Mouse (Mus musculus): ENCODE measurements around the gene Lrp5. TPM values are rescaled to one million over a fixed set of nuclear protein-coding genes. Genes with fewer than 3 reads are reported as not detected.

The Lrp5 gene
- polyA plus RNA-seq, 1 experiment from 2014 or later: 3.2 TPM

DNA sequence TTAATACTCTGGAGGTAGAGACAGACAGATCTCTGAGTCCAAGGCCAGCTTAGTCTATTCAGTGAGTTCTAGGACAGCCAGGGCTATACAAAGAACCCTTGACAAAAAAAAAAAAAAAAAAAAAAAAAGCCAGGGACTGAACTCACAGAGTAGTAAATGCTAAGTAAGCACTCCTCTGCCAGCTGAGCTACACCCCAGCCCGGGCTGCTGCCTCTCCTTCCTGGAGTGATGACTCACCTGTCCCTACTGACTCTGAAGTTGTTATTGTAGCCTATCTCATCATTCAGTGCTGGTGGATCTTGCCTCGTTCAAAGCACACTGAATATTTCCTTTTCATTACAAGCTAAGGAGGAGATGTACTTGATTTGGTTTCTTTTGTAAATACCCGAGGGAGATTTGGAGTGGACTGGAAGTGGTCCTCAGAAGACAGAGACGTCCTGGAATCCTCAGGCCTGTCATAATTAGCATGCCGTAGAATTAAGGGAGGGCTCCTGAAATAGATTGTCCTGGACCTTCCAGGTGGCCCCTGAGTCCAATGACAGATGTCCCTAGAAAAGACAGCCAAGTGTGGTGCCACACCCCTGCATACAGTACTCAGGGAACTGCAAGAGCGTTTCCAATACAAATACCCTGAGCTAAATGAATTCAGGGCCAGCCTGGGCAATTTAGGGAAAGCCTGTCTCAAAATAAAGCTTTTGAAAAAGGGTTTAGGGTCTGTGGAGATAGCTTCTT lies 6.2 kb upstream of the Lrp5 start:
- H3K4me3 ChIP-seq: no peak overlapping the region
- no peak overlapping the region for H3K9ac ChIP-seq (replicated peaks)
- WGBS: 71% methylated on average over 6 of the region's 6 CpGs
- no peaks in the 10 kb centered on the region for H3K36me3 ChIP-seq
- peaks cover 6% of the 10 kb centered on the region; the same call in 1 of the 2 replicates for H3K27me3 ChIP-seq
- no peak overlapping the region for H3K27ac ChIP-seq (replicated peaks)
- 0 out of 2 replicates have a peak, but pooled peaks cover 2% of the 10 kb centered on the region for H3K4me1 ChIP-seq
- no peak for ATAC-seq (ENCODE audit: low FRiP score, low read depth)
- no peak overlapping the region for H3K4me2 ChIP-seq (replicated peaks)
- H3K9me3 ChIP-seq: no peaks in the 10 kb centered on the region

DNA sequence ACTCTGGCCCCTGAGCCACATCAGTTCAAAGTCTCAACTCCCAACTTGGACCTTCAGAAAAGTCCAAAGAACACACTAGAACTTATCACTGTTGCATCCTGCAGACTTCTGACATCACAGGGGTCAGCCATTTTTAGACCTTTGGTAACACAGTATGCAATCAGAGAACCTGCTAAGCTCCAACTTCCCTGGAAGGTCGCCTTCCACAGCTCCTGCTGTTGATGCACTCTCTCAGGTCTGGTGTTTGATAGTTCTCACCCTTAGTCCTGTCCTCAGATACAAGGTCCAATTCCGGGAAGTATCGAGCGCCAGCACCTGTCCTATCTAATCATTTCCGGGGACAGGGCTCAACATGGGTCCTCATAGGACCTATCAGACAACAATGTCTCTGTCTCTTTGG lies 5.0 kb upstream of the Lrp5 start:
- Histone ChIP-seq H3K27ac (replicated peaks) (no peak overlapping the region), H3K4me1 (peaks cover 8% of the 10 kb centered on the region; the same call in 1 of the 2 replicates), H3K9ac (replicated peaks) (no peak overlapping the region), H3K4me2 (replicated peaks) (no peak overlapping the region), H3K36me3 (no peaks in the 10 kb centered on the region), H3K27me3 (peaks cover 17% of the 10 kb centered on the region), H3K4me3 (no peak overlapping the region), H3K9me3 (no peaks in the 10 kb centered on the region)
- WGBS: 92% methylated on average over 5 of the region's 5 CpGs
- no peak for ATAC-seq (ENCODE audit: low FRiP score, low read depth)

DNA sequence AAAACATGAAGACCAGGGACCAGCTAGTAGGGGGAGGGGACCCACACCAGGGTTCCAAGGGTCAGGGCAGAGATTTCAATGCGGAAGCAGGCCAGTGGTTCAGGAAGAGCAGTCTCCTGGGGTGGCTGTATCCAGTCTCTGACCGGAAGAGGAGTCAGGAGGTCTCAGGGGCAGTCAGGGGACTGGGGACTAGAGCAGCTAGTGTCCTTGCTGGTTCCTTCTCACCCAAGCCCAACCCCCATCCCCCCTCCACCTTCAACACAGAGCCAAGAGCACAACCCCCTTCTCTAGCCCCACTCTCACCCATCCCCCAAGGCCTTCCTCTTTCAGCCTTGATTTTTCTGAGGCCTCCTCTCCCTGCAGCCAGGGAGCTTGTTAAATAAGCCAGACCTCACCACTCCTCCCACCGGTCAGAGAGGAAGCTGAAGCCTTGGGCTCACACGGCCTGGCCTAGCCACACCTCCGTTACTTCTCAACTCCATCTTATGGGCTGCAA lies 1.4 kb upstream of the Lrp5 start:
- Histone ChIP-seq H3K36me3 (no peaks in the 10 kb centered on the region), H3K27ac (replicated peaks) (no peak overlapping the region), H3K9ac (replicated peaks) (no peak overlapping the region), H3K27me3 (peaks cover 23% of the 10 kb centered on the region), H3K4me3 (no peak overlapping the region), H3K9me3 (no peaks in the 10 kb centered on the region), H3K4me2 (replicated peaks) (no peak overlapping the region), H3K4me1 (peaks cover 31% of the 10 kb centered on the region)
- WGBS: 18% methylated on average over 5 of the region's 5 CpGs
- no peak for ATAC-seq (ENCODE audit: low FRiP score, low read depth)

DNA sequence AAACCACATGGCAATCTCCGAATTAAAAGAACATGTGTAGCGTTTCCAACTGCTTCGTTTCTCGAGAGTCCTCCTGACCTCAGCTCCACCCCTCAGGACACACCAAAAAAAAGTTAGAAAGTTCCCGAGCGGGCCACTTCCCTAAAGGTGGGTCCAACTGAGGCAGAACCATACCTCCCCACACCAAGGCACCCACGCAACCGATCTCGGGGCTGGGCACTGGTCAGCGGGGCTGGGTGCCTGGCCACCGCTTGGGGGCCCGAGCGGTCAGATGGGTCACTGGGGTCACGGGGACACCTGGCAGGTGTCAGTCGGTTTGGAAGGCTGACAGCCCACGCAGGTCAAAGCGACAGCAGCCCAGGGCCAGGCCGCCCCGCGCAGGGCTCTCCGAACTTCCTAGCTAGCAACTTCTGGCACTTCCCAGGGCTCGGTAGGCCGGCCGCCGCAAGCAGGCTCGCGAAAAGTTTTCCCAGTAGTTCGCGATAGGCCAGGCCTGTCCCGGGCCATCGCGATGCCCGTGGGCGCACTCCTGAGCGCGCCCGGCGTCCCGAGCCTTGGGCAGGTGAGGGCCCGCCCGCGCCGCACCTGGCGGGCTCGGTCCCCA lies 651 bp downstream of the Lrp5 start:
- H3K36me3 ChIP-seq: no peaks in the 10 kb centered on the region
- no peaks in the 10 kb centered on the region for H3K9me3 ChIP-seq
- H3K27ac ChIP-seq (replicated peaks): no peak overlapping the region; the same call in 1 of the 2 replicates
- H3K27me3 ChIP-seq: peaks cover 23% of the 10 kb centered on the region
- H3K9ac ChIP-seq (replicated peaks): peak overlapping the region; percentile 82
- peak; percentile 52 for ATAC-seq (ENCODE audit: low FRiP score, low read depth)
- H3K4me1 ChIP-seq: peaks cover 38% of the 10 kb centered on the region
- peak overlapping the region; percentile 79 for H3K4me3 ChIP-seq
- WGBS: under 1% methylated on average over 45 of the region's 45 CpGs
- H3K4me2 ChIP-seq (replicated peaks): peak overlapping the region; percentile 93

DNA sequence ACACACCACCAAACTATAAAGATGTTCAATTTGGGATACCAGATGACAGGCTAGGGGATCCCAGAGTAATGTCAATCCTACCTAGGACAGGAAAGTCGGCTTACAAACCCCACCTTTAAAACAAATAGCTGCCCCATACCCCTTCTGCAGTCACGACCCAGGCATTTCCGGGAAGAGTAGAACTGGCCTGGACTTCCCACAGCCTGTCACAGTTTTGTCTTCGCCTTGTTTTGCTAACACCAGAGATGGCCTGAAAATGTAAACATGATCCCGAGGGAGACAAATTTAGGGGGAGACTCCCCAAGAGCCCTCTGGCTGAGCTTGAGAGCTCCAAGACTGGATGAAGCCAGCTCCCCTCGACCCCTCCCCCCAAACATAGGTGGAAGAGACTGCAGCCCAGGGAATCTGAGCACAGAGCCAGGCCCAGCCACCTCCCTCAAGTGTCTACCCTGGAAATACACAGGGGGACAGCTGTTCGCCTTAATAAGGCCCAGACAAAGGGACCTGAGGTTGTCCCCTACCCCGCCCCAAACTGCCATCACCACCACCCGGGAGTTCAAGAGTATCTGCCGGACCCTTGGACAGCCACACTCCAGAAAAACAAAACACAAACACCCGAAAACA lies 1.3 kb downstream of the Lrp5 start:
- H3K9me3 ChIP-seq: no peaks in the 10 kb centered on the region
- H3K4me1 ChIP-seq: peaks cover 38% of the 10 kb centered on the region
- peak overlapping the region; percentile 93 for H3K4me2 ChIP-seq (replicated peaks)
- WGBS: 13% methylated on average over 11 of the region's 11 CpGs
- no peaks in the 10 kb centered on the region for H3K36me3 ChIP-seq
- ATAC-seq (ENCODE audit: low FRiP score, low read depth): no peak
- peaks cover 23% of the 10 kb centered on the region for H3K27me3 ChIP-seq
- H3K9ac ChIP-seq (replicated peaks): peak overlapping the region; percentile 82
- no peak overlapping the region for H3K27ac ChIP-seq (replicated peaks)
- H3K4me3 ChIP-seq: peak overlapping the region; percentile 79

DNA sequence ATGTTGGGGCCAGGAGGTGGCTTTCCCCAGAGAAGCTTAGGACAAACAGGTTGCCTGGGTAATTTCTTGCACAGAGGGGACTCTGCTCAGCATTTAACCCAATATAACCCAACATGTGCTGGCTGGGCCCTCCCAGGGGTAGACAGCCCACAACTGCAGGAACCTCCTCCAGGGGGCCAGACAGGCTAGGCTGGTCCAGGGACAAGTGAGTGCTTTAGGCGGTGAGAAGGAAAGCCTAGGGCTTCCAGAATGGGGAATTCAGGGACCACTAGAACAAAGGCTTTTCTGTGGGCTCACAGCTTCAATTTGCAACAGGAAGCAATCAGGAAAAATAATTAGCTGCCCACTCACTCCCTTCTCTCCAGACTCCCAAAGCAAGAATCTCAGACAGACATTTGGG lies 1.9 kb downstream of the Lrp5 start:
- Histone ChIP-seq H3K4me3 (no peak overlapping the region), H3K9ac (replicated peaks) (no peak overlapping the region; the same call in 1 of the 2 replicates), H3K36me3 (no peaks in the 10 kb centered on the region), H3K4me2 (replicated peaks) (peak overlapping the region; percentile 93; the same call in 1 of the 2 replicates), H3K4me1 (peaks cover 38% of the 10 kb centered on the region), H3K27me3 (peaks cover 19% of the 10 kb centered on the region), H3K9me3 (no peaks in the 10 kb centered on the region), H3K27ac (replicated peaks) (no peak overlapping the region)
- 0 out of 2 replicates have a peak, but pooled peaks have one; percentile 10 for ATAC-seq (ENCODE audit: low FRiP score, low read depth)
- 13% methylated on average over 1 of the region's 1 CpGs for WGBS

DNA sequence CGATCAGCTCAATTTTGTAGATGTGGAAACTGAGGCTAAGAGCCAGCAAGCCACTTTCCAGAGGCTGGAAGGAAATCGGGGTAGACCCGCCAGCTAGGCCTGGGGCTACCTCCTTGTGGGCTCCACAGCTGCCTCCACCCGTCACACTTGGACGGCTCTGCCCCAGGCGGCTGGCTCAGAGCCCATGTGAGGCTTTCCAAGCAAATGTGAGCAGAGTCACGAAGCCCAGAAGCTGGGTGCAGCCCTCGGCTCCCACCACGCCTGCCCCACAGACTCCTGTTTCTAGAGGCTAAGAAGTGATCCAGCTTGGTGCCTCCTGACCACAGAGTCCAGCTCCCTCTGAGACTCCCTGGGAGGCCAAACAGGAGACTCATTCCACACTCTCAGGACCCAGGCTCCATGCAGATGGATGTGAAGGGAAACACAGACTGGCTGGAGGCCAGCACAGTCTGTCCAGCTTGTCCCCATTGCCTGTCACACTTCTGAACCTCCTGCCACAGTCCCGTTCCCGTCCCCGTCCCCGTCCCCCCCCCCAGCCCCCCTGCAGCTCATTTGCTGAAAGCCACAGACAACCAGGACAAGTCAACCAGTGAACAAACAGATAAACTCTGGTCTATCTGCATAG lies 4.9 kb downstream of the Lrp5 start:
- Histone ChIP-seq H3K36me3 (no peaks in the 10 kb centered on the region), H3K9ac (replicated peaks) (no peak overlapping the region), H3K4me1 (peaks cover 30% of the 10 kb centered on the region), H3K27ac (replicated peaks) (peak overlapping the region; percentile 22; the same call in 1 of the 2 replicates), H3K9me3 (0 out of 2 replicates have a peak, but pooled peaks cover under 1% of the 10 kb centered on the region), H3K4me2 (replicated peaks) (no peak overlapping the region), H3K4me3 (no peak overlapping the region), H3K27me3 (peaks cover 6% of the 10 kb centered on the region)
- ATAC-seq (ENCODE audit: low FRiP score, low read depth): no peak
- 55% methylated on average over 13 of the region's 13 CpGs for WGBS

DNA sequence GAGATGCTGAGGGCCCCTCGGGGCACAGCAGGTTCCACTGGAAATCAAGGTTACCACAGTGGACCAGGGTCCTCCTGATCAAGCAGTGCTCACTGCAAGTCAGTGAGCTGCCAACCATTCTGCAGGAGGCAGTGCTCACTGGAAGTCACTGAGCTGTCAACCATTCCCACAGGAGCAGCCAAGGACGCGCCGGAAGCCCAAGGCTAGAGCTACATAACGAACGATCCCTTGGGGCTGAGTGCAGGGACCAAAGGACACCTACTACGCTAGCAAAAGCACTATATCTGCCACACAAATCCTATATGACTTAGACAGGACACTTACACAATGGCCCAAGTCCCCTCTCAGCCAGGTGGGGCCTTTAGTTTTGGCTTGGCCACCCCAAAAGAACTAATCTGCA lies 5.6 kb downstream of the Lrp5 start:
- 93% methylated on average over 7 of the region's 7 CpGs for WGBS
- Histone ChIP-seq H3K4me1 (peaks cover 26% of the 10 kb centered on the region), H3K4me2 (replicated peaks) (no peak overlapping the region), H3K4me3 (no peak overlapping the region), H3K27ac (replicated peaks) (no peak overlapping the region), H3K9me3 (0 out of 2 replicates have a peak, but pooled peaks cover 4% of the 10 kb centered on the region), H3K36me3 (no peaks in the 10 kb centered on the region), H3K27me3 (peaks cover 3% of the 10 kb centered on the region), H3K9ac (replicated peaks) (no peak overlapping the region)
- no peak for ATAC-seq (ENCODE audit: low FRiP score, low read depth)

DNA sequence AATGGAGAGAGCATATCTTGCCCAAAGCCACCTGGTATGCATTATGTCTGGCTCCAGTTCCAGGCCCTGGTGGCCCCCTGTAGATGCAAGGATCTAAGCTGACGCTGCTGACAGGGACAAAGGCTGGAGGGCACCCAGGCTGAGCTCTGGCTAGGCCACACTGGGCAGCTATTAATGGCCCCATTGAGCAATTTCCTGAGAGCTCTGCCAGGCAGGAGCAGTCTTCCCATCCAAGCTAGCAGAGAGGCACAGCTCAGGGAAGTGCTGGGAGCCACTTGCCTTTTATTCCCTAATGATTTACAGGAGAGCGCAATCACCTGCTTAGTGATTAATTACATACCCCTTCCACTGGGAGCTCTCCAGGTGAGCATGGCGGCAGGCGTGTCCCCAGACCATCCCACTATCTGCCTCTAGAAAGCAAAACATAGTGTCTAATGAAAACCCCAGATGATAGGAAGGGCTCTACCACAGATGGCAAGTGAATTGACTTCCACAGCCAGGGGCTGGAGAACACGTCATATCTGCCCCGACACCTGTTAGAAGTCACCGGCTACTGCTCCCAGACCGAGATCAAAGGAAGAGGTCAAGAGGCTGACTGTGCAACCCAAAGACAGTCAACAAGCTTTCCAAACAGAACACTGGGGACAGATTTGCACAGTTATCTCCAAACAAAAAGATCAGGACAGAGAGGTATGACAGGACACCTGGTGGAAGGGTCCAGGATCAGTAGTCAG lies 12.1 kb downstream of the Lrp5 start:
- 96% methylated on average over 8 of the region's 8 CpGs for WGBS
- no peak overlapping the region for H3K4me3 ChIP-seq
- no peak for ATAC-seq (ENCODE audit: low FRiP score, low read depth)
- H3K27me3 ChIP-seq: no peaks in the 10 kb centered on the region
- H3K4me1 ChIP-seq: peaks cover 8% of the 10 kb centered on the region; the same call in 1 of the 2 replicates
- no peak overlapping the region for H3K27ac ChIP-seq (replicated peaks)
- no peak overlapping the region for H3K9ac ChIP-seq (replicated peaks)
- H3K9me3 ChIP-seq: 0 out of 2 replicates have a peak, but pooled peaks cover 4% of the 10 kb centered on the region
- peaks cover 12% of the 10 kb centered on the region for H3K36me3 ChIP-seq
- no peak overlapping the region for H3K4me2 ChIP-seq (replicated peaks)

DNA sequence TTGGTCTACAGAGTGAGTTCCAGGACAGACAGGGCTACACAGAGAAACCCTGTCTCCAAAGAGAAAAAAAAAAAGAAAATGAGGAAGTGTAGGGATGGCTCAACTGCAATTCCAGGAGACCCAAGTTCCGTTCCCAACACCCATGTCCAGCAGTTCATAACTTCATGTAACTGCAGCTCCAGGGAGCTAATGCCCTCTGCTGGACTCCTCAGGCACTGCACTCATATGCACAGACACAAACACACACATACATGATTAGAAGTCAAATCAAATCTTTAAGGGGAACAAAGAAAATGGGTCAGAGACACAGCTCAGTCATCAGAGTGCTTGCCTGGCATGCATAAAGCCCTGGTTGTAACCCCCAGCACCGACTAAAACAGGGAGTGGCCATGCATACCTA lies 13.2 kb downstream of the Lrp5 start:
- H3K36me3 ChIP-seq: peaks cover 12% of the 10 kb centered on the region
- peaks cover 12% of the 10 kb centered on the region; the same call in 1 of the 2 replicates for H3K4me1 ChIP-seq
- no peak overlapping the region for H3K27ac ChIP-seq (replicated peaks)
- no peak overlapping the region for H3K4me2 ChIP-seq (replicated peaks)
- no peak overlapping the region for H3K9ac ChIP-seq (replicated peaks)
- 0 out of 2 replicates have a peak, but pooled peaks cover 4% of the 10 kb centered on the region for H3K9me3 ChIP-seq
- 96% methylated on average over 2 of the region's 2 CpGs for WGBS
- H3K4me3 ChIP-seq: no peak overlapping the region
- no peak for ATAC-seq (ENCODE audit: low FRiP score, low read depth)
- H3K27me3 ChIP-seq: no peaks in the 10 kb centered on the region

DNA sequence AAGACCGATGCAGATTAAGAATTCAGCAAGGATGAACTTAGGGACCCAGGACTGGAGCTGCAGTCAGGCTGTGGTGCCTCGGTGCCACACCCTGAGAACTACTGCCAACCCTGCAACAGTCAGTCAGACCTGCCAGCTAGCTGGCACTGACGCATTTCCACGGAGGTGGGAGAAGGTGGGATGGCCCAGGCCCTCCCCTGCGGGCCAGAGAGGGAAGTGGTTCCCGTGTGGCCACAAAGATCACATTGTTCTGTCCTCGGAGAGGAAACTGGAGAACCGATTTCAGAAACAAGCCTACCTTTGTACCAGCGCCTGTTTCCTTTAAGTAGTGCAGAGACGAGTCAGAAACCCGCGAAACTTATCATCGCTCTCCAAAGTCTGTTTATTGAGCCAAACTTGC lies 17.3 kb downstream of the Lrp5 start:
- H3K27ac ChIP-seq (replicated peaks): no peak overlapping the region
- H3K9me3 ChIP-seq: no peaks in the 10 kb centered on the region
- peaks cover 12% of the 10 kb centered on the region; the same call in 1 of the 2 replicates for H3K4me1 ChIP-seq
- no peaks in the 10 kb centered on the region for H3K27me3 ChIP-seq
- no peak overlapping the region for H3K4me2 ChIP-seq (replicated peaks)
- H3K36me3 ChIP-seq: peaks cover 11% of the 10 kb centered on the region
- 75% methylated on average over 13 of the region's 13 CpGs for WGBS
- no peak for ATAC-seq (ENCODE audit: low FRiP score, low read depth)
- H3K4me3 ChIP-seq: no peak overlapping the region
- no peak overlapping the region for H3K9ac ChIP-seq (replicated peaks)
